Mouse (Mus musculus) embryo, embryonic 11 days (tissue): Measurements from ENCODE around the gene Cirbp.
"Not testable (repeated sequence)": the region's sequence is repeated elsewhere in the genome, so short reads cannot be mapped to it uniquely, and the experiment has no call there.

Experiments
- DNase-seq: peaks from one replicate; pipeline ENCODE4 v3.0.0-alpha.2; 2015

Gene Cirbp

GRCm38 (mm10) chr10:80180823-80181222 lies 15.0 kb downstream of the Cirbp start:
- DNase-seq = no peak

GRCm38 (mm10) chr10:80182547-80182946 lies 16.8 kb downstream of the Cirbp start:
- DNase-seq = no peak

GRCm38 (mm10) chr10:80186649-80187048 lies 20.9 kb downstream of the Cirbp start:
- DNase-seq = no peak

- DNase-seq = no peak
Measured at GRCm38 (mm10) chr10:80187739-80188138, 22.0 kb downstream of the Cirbp start.

GRCm38 (mm10) chr10:80188453-80189024 lies 22.8 kb downstream of the Cirbp start:
- DNase-seq = no peak

GRCm38 (mm10) chr10:80189999-80190398 lies 24.2 kb downstream of the Cirbp start:
- peak; percentile 66 for DNase-seq

GRCm38 (mm10) chr10:80190491-80191051 lies 24.8 kb downstream of the Cirbp start:
- peak; percentile 79 for DNase-seq

- no peak for DNase-seq
Measured at GRCm38 (mm10) chr10:80193976-80194375, 28.2 kb downstream of the Cirbp start.

GRCm38 (mm10) chr10:80194441-80194840 lies 28.7 kb downstream of the Cirbp start:
- DNase-seq = no peak

GRCm38 (mm10) chr10:80196167-80196566 lies 30.4 kb downstream of the Cirbp start:
- DNase-seq = no peak

GRCm38 (mm10) chr10:80196778-80197581 lies 31.2 kb downstream of the Cirbp start:
- DNase-seq = no peak

GRCm38 (mm10) chr10:80199440-80200008 lies 33.7 kb downstream of the Cirbp start:
- peak; percentile 93 for DNase-seq

GRCm38 (mm10) chr10:80200485-80200884 lies 34.7 kb downstream of the Cirbp start:
- DNase-seq = no peak

- DNase-seq = no peak
Measured at GRCm38 (mm10) chr10:80204055-80204454, 38.3 kb downstream of the Cirbp start.

GRCm38 (mm10) chr10:80207201-80207600 lies 41.4 kb downstream of the Cirbp start:
- DNase-seq = no peak

- DNase-seq = no peak
Measured at GRCm38 (mm10) chr10:80207676-80208075, 41.9 kb downstream of the Cirbp start.

GRCm38 (mm10) chr10:80208248-80208647 lies 42.5 kb downstream of the Cirbp start:
- DNase-seq = no peak

- DNase-seq = peak; percentile 70
Measured at GRCm38 (mm10) chr10:80208841-80209371, 43.1 kb downstream of the Cirbp start.

GRCm38 (mm10) chr10:80211547-80212103 lies 45.8 kb downstream of the Cirbp start:
- not testable (repeated sequence) for DNase-seq

- peak; percentile 43 for DNase-seq
Measured at GRCm38 (mm10) chr10:80215048-80215772, 49.4 kb downstream of the Cirbp start.

GRCm38 (mm10) chr10:80220676-80221075 lies 54.9 kb downstream of the Cirbp start:
- no peak for DNase-seq
